Mouse (Mus musculus) brain, embryonic 14.5 days (tissue): ENCODE measurements around the gene Exoc3l4.

Experiments used
- CTCF ChIP-seq: fragments of 200-500 bp; IDR thresholded peaks from 2 replicates; pipeline ENCODE4 v1.5.1; 2012; ENCODE audit warnings: inconsistent platforms, mild to moderate bottlenecking, moderate library complexity, borderline replicate concordance; ENCODE audit not compliant: insufficient read depth, insufficient read length; ENCODE audit errors: extremely low read depth
- POLR2A ChIP-seq: fragments of 200-500 bp; IDR thresholded peaks from 2 replicates; pipeline ENCODE4 v1.6.1; 2012; ENCODE audit warnings: mild to moderate bottlenecking, inconsistent platforms, borderline replicate concordance; ENCODE audit not compliant: poor library complexity, insufficient read depth, insufficient read length, severe bottlenecking; ENCODE audit errors: extremely low read depth

GRCm38 (mm10) chr12:111378812-111379211 is 38.0 kb upstream of the Exoc3l4 start:
- TF ChIP-seq CTCF, result no peak
- no peak for TF ChIP-seq POLR2A
